Mouse (Mus musculus) cerebellum, adult 2 months (tissue): ENCODE results near the gene Dhrs13.

Experiments used
- CTCF ChIP-seq: fragments of 200-500 bp; IDR thresholded peaks from 2 replicates; pipeline ENCODE4 v1.5.1; 2011; ENCODE audit warnings: low read depth, mild to moderate bottlenecking, control low read depth, low read length, moderate library complexity, borderline replicate concordance; ENCODE audit not compliant: insufficient read depth
- POLR2A ChIP-seq: fragments of 200-500 bp; IDR thresholded peaks from 2 replicates; pipeline ENCODE4 v1.6.1; 2011; ENCODE audit warnings: low read length, control low read depth, borderline replicate concordance; ENCODE audit not compliant: insufficient read depth

DNA sequence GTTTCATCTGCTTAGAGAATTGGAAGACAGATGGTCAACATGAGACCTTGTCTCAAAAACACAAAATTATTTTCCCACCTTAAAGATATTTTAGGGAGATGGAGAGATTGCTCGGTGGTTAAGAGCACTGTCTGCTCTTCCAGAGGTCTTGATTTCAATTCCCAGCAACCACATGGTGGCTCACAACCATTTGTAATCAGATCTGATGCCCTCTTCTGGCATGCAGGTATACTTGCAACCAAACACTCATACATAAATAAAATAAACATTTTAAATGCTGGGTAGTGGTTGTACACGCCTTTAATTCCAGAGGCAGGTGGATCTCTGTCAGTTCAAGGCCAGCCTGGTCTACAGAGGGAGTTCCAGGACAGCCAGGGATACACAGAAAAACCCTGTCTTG is 8.8 kb downstream of the Dhrs13 start:
- TF ChIP-seq CTCF (no peak), POLR2A (no peak)
